8 mouse cellular contexts compared by ENCODE assay signal in the genomic region with DNA sequence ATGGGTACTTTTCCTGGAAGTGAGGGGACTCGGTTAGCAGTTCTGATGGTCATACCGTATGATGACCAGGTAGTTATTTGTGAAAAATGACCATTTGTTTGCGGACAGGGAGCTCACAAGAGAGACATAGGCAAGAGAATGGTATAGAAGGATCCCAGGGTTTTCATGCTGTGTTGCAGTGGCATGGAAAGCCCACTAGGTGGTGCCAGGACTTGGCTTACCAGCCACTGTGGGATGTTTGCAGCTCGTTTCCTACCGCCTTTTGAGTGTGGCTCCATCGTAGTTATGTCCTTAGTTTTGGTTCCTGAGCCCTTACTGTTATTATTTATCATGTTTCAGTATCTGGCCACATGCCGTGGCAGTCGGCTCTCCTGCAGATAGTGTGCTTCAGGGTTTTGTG. TPM values are rescaled to one million over a fixed set of nuclear protein-coding genes. Genes with fewer than 3 reads are reported as not detected.
DNase-seq lines count a peak whose midpoint lies in the region; ATAC-seq and TF ChIP-seq lines count a peak whose summit lies in the region.
"Had no signal": no experiment of that assay in that cellular context is flagged by ENCODE, and none has a peak within 500 bp of the region (broad histone marks: within the 10 kb centered on the region; RNA-seq: fewer than 3 reads in every experiment).

No protein-coding gene starts in this region.

- 43% methylated on average over 8 of the region's 8 CpGs for WGBS in liver, postnatal 0 days (ENCODE audit: insufficient replicate concordance)

- no peak overlapping the region for H3K9ac ChIP-seq in CH12.LX (ENCODE audit: insufficient read depth, low read depth)
- no peak overlapping the region for H3K9ac ChIP-seq in liver, postnatal 0 days (replicated peaks)
- H3K9ac ChIP-seq: limb, embryonic 15.5 days had no signal

- H3K79me2 ChIP-seq in CH12.LX (replicated peaks; ENCODE audit: control insufficient read depth, extremely low read depth, insufficient read depth, poor library complexity, severe bottlenecking) = no peaks in the 10 kb centered on the region; the same call in 1 of the 2 replicates

- peak; percentile 79 for TF ChIP-seq RAD21 in CH12.LX (IDR thresholded peaks at IDR 0.05; ENCODE audit: low read depth, low read length)

- no peak overlapping the region for H3K4me3 ChIP-seq in CH12.LX (replicated peaks in 1 of 3; ENCODE audit: low read depth in 2 of 3, low read length in 2 of 3, poor library complexity in 1 of 3)
- no peak overlapping the region for H3K4me3 ChIP-seq in liver, postnatal 0 days (ENCODE audit: low read depth, low read length)
- H3K4me3 ChIP-seq: limb, embryonic 15.5 days had no signal

- no peak for TF ChIP-seq EP300 in CH12.LX (IDR thresholded peaks at IDR 0.05; ENCODE audit: low read length)
- TF ChIP-seq EP300 in liver, postnatal 0 days (IDR thresholded peaks at IDR 0.05; ENCODE audit: low read depth) = no peak

- peaks cover 40 to 85% of the 10 kb centered on the region in 2 experiments for H3K36me3 ChIP-seq in CH12.LX (replicated peaks in 1 of 2; ENCODE audit: control insufficient read depth in 1 of 2, insufficient read depth in 1 of 2, low read length in 1 of 2)
- H3K36me3 ChIP-seq in liver, postnatal 0 days (replicated peaks; ENCODE audit: insufficient read depth, low read length) = peaks cover 32% of the 10 kb centered on the region; the same call in 1 of the 2 replicates

- CTCF ChIA-PET in Patski (lab: Charles Lee) = interaction anchor here (1.1 to 2.4 kb wide), 7 partner anchors 11 to 124 kb away, joined by 3 to 14 read pairs (median 4); no protein-coding TSS in a partner anchor

- DNase-seq in CH12.LX (ENCODE audit: extremely low read depth) (peak; percentile 60), Patski (ENCODE audit: low read depth, low spot score) (no peak)
- DNase-seq in cerebellum, postnatal 14 days = peak; percentile 81 to 84
- peak; percentile 64 to 73 for DNase-seq in frontal cortex, postnatal 25 days (ENCODE audit: low spot score in 2 of 2)
- DNase-seq in kidney, postnatal 36 days = peak; percentile 39 to 78
- peak; percentile 67 for DNase-seq in liver, postnatal 0 days
- peak; percentile 49 for DNase-seq in retina, adult 2 months (ENCODE audit: low read depth, low spot score)

- ATAC-seq in Patski = no peak
- ATAC-seq in liver, postnatal 0 days = peak; percentile 38; the same call in 1 of the 2 replicates

- no peak overlapping the region for H3K4me2 ChIP-seq in CH12.LX (ENCODE audit: insufficient read depth, low read depth, poor library complexity, severe bottlenecking)
- H3K4me2 ChIP-seq in liver, postnatal 0 days (ENCODE audit: low read depth, low read length) = no peak overlapping the region
- H3K4me2 ChIP-seq: limb, embryonic 15.5 days had no signal

- H3K4me1 ChIP-seq in CH12.LX (ENCODE audit: control insufficient read depth in 1 of 2, insufficient read depth in 2 of 2) = peaks cover 1 to 11% of the 10 kb centered on the region in 2 experiments; a peak in 3 of 4 replicates
- no peaks in the 10 kb centered on the region for H3K4me1 ChIP-seq in liver, postnatal 0 days (ENCODE audit: insufficient read depth)
- H3K4me1 ChIP-seq: limb, embryonic 15.5 days had no signal

- POLR2A ChIA-PET in Patski (lab: Charles Lee) = interaction anchor here (0.5 to 0.8 kb wide), 3 partner anchors 118 to 812 kb away, joined by 3 to 4 read pairs (median 3); no protein-coding TSS in a partner anchor

- peak; percentile 88 to 99 for TF ChIP-seq CTCF in CH12.LX (conservative IDR thresholded peaks at IDR 0.05 in 1 of 2, IDR thresholded peaks at IDR 0.05 in 1 of 2; ENCODE audit: low read depth in 2 of 2, low read length in 2 of 2)
- peak; percentile 94 for TF ChIP-seq CTCF in Patski (IDR thresholded peaks at IDR 0.05)
- peak; percentile 94 for TF ChIP-seq CTCF in liver, postnatal 0 days (IDR thresholded peaks at IDR 0.05; ENCODE audit: low read depth)

- no peaks in the 10 kb centered on the region for H3K9me3 ChIP-seq in CH12.LX (replicated peaks; ENCODE audit: low read length)
- H3K9me3 ChIP-seq in liver, postnatal 0 days (ENCODE audit: low read length) = no peaks in the 10 kb centered on the region
- H3K9me3 ChIP-seq: limb, embryonic 15.5 days had no signal

- H3K27ac ChIP-seq in CH12.LX (ENCODE audit: insufficient read depth, low read depth) = no peak overlapping the region
- no peak overlapping the region for H3K27ac ChIP-seq in liver, postnatal 0 days (ENCODE audit: low read depth)
- H3K27ac ChIP-seq: limb, embryonic 15.5 days had no signal

- H3K27me3 ChIP-seq in CH12.LX (replicated peaks) (no peaks in the 10 kb centered on the region), Patski (no peaks in the 10 kb centered on the region)
- no peaks in the 10 kb centered on the region for H3K27me3 ChIP-seq in liver, postnatal 0 days (ENCODE audit: insufficient read depth, low read length)
- H3K27me3 ChIP-seq: limb, embryonic 15.5 days had no signal

- in situ Hi-C loops in CH12.LX (cut with MboI; ENCODE audit: low pct_ligation_motif_present, low pct_unique_long_range_greater_than_20kb, low sequenced_read_pairs) (loop anchor here (5.0 to 25.0 kb wide), 3 partner anchors 122 to 427 kb away; a partner anchor contains a TSS), Patski (cut with MboI; ENCODE audit: low pct_unique_long_range_greater_than_20kb) (loop anchor here (5.0 to 10.0 kb wide), 3 partner anchors 122 to 434 kb away; a partner anchor contains a TSS)

- dilution Hi-C loops in CH12.LX (cut with MboI; ENCODE audit: extremely low pct_ligation_motif_present, extremely low pct_unique_long_range_greater_than_20kb, low sequenced_read_pairs) = no loop called here

- TF ChIP-seq POLR2A in CH12.LX (IDR thresholded peaks at IDR 0.05; ENCODE audit: low read depth, low read length) = 0 out of 2 replicates have a peak, but pooled peaks have one; percentile 15

TF ChIP-seq in CH12.LX, 34 proteins besides CTCF, POLR2A, EP300 and RAD21:
- no peak for TF ChIP-seq BHLHE40 (IDR thresholded peaks at IDR 0.05; ENCODE audit: low read depth, low read length)
- no peak for TF ChIP-seq MYC (IDR thresholded peaks at IDR 0.05; ENCODE audit: low read depth, low read length)
- TF ChIP-seq SMC3 (IDR thresholded peaks at IDR 0.05; ENCODE audit: low read depth, low read length) = peak; percentile 81
- TF ChIP-seq ZC3H11A (IDR thresholded peaks at IDR 0.05; ENCODE audit: low read depth, low read length) = peak; percentile 18; the same call in 1 of the 2 replicates
- TF ChIP-seq MEF2A (IDR thresholded peaks at IDR 0.05; ENCODE audit: borderline replicate concordance, low read depth, low read length) = no peak
- no peak for TF ChIP-seq ELF1 (IDR thresholded peaks at IDR 0.05; ENCODE audit: low read depth, low read length)
- TF ChIP-seq USF2 (conservative IDR thresholded peaks at IDR 0.05; ENCODE audit: low read depth, low read length) = no peak
- no peak for TF ChIP-seq HCFC1 (IDR thresholded peaks at IDR 0.05; ENCODE audit: low read depth, low read length)
- TF ChIP-seq GABPA (IDR thresholded peaks at IDR 0.05; ENCODE audit: insufficient replicate concordance, low read depth, low read length) = no peak

RNA-seq across cellular contexts. Expression of a gene that starts 15.7 kb away (rescaled TPM):
- 6.6 and 8.1 TPM in 2 replicates for total RNA-seq in CH12.LX (2012; rRNA removed)
- total RNA-seq in CH12.LX (2014; rRNA removed) = 8.2 and 8.8 TPM in 2 replicates
- 7.1 and 7.3 TPM in 2 replicates for polyA plus RNA-seq in CH12.LX (2012; ENCODE audit: insufficient read length, low read depth)
- 5.7 TPM for polyA plus RNA-seq in Patski (2021)
- 3.0 and 3.8 TPM in 2 replicates for polyA plus RNA-seq in liver, postnatal 0 days (2015; fragmentation: Nextera tagmentation; extraction: Ambion mirVana)

RNA-seq across cellular contexts. Expression of a gene that starts 58.5 kb away (rescaled TPM):
- total RNA-seq in CH12.LX (2012; rRNA removed) = 1.0 and 1.5 TPM in 2 replicates
- total RNA-seq in CH12.LX (2014; rRNA removed) = 0.30 and 0.39 TPM in 2 replicates
- 0.44 and 0.66 TPM in 2 replicates for polyA plus RNA-seq in CH12.LX (2012; ENCODE audit: insufficient read length, low read depth)
- 4.0 TPM for polyA plus RNA-seq in Patski (2021)
- 2.2 and 4.1 TPM in 2 replicates for polyA plus RNA-seq in liver, postnatal 0 days (2015; fragmentation: Nextera tagmentation; extraction: Ambion mirVana)
